Mouse (Mus musculus): Measurements from ENCODE around the gene Fstl3. TPM values are rescaled to one million over a fixed set of nuclear protein-coding genes. Genes with fewer than 3 reads are reported as not detected.

The Fstl3 gene
- 22.6 and 26.7 TPM in 2 replicates for polyA plus RNA-seq (2015; fragmentation: Nextera tagmentation; extraction: Ambion mirVana)

- H3K27ac ChIP-seq (ENCODE audit: low read length): peak within 1 kb of the TSS; percentile 75
- peaks cover 4% of the 10 kb centered on the region; the same call in 1 of the 2 replicates for H3K27me3 ChIP-seq (ENCODE audit: control insufficient read depth, insufficient read depth, low read length)
- peak within 1 kb of the TSS; percentile 77 for H3K9ac ChIP-seq (ENCODE audit: low read length)
- H3K4me3 ChIP-seq (ENCODE audit: low read length): peak within 1 kb of the TSS; percentile 56
- ATAC-seq (replicated peaks; ENCODE audit: extremely low read depth, insufficient read depth, low FRiP score): no peak
- peaks cover 7% of the 10 kb centered on the region; the same call in 1 of the 2 replicates for H3K9me3 ChIP-seq (replicated peaks; ENCODE audit: control insufficient read depth, low read length)
- peak within 1 kb of the TSS; percentile 73 for H3K4me2 ChIP-seq (ENCODE audit: low read depth, low read length)
- WGBS: 2% methylated on average over 38 of the region's 39 CpGs
- no peaks in the 10 kb centered on the region for H3K36me3 ChIP-seq (ENCODE audit: control insufficient read depth, insufficient read depth)
- H3K4me1 ChIP-seq (ENCODE audit: control insufficient read depth, insufficient read depth, low read length): peaks cover 26% of the 10 kb centered on the region
Observed at GRCm38 (mm10) chr10:79777103-79777531, at the start of gene Fstl3. TSS of gene Fstl3 (plus strand) at chr10:79777272.

- Histone ChIP-seq H3K36me3 (ENCODE audit: control insufficient read depth, insufficient read depth) (no peaks in the 10 kb centered on the region), H3K27me3 (ENCODE audit: control insufficient read depth, insufficient read depth, low read length) (no peaks in the 10 kb centered on the region), H3K9ac (ENCODE audit: low read length) (no peak overlapping the region), H3K4me1 (ENCODE audit: control insufficient read depth, insufficient read depth, low read length) (peaks cover 3% of the 10 kb centered on the region; the same call in 1 of the 2 replicates), H3K27ac (ENCODE audit: low read length) (no peak overlapping the region), H3K4me3 (ENCODE audit: low read length) (no peak overlapping the region), H3K9me3 (replicated peaks; ENCODE audit: control insufficient read depth, low read length) (no peaks in the 10 kb centered on the region), H3K4me2 (ENCODE audit: low read depth, low read length) (no peak overlapping the region)
- no peak for ATAC-seq (replicated peaks; ENCODE audit: extremely low read depth, insufficient read depth, low FRiP score)
- 64% methylated on average over 28 of the region's 28 CpGs for WGBS
Observed at GRCm38 (mm10) chr10:79728323-79729249, 48.5 kb upstream of the Fstl3 start.

GRCm38 (mm10) chr10:79729357-79729965 is 47.6 kb upstream of the Fstl3 start:
- 46% methylated on average over 13 of the region's 13 CpGs for WGBS
- no peak overlapping the region for H3K27ac ChIP-seq (ENCODE audit: low read length)
- ATAC-seq (replicated peaks; ENCODE audit: extremely low read depth, insufficient read depth, low FRiP score): peak; percentile 63; the same call in 1 of the 2 replicates
- peaks cover 4% of the 10 kb centered on the region; the same call in 1 of the 2 replicates for H3K36me3 ChIP-seq (ENCODE audit: control insufficient read depth, insufficient read depth)
- no peaks in the 10 kb centered on the region for H3K9me3 ChIP-seq (replicated peaks; ENCODE audit: control insufficient read depth, low read length)
- H3K4me1 ChIP-seq (ENCODE audit: control insufficient read depth, insufficient read depth, low read length): peaks cover 3% of the 10 kb centered on the region; the same call in 1 of the 2 replicates
- H3K27me3 ChIP-seq (ENCODE audit: control insufficient read depth, insufficient read depth, low read length): no peaks in the 10 kb centered on the region
- H3K4me2 ChIP-seq (ENCODE audit: low read depth, low read length): no peak overlapping the region
- H3K9ac ChIP-seq (ENCODE audit: low read length): no peak overlapping the region
- H3K4me3 ChIP-seq (ENCODE audit: low read length): peak overlapping the region; percentile 2; the same call in 1 of the 2 replicates

GRCm38 (mm10) chr10:79732500-79732899 is 44.6 kb upstream of the Fstl3 start:
- peaks cover 3% of the 10 kb centered on the region; the same call in 1 of the 2 replicates for H3K4me1 ChIP-seq (ENCODE audit: control insufficient read depth, insufficient read depth, low read length)
- no peak overlapping the region for H3K9ac ChIP-seq (ENCODE audit: low read length)
- 100% methylated on average over 1 of the region's 1 CpGs for WGBS
- H3K9me3 ChIP-seq (replicated peaks; ENCODE audit: control insufficient read depth, low read length): peaks cover 17% of the 10 kb centered on the region
- H3K4me3 ChIP-seq (ENCODE audit: low read length): no peak overlapping the region
- no peak overlapping the region for H3K4me2 ChIP-seq (ENCODE audit: low read depth, low read length)
- peaks cover 7% of the 10 kb centered on the region for H3K27me3 ChIP-seq (ENCODE audit: control insufficient read depth, insufficient read depth, low read length)
- peaks cover 31% of the 10 kb centered on the region for H3K36me3 ChIP-seq (ENCODE audit: control insufficient read depth, insufficient read depth)
- no peak for ATAC-seq (replicated peaks; ENCODE audit: extremely low read depth, insufficient read depth, low FRiP score)
- H3K27ac ChIP-seq (ENCODE audit: low read length): no peak overlapping the region

- H3K36me3 ChIP-seq (ENCODE audit: control insufficient read depth, insufficient read depth): peaks cover 45% of the 10 kb centered on the region
- 78% methylated on average over 15 of the region's 15 CpGs for WGBS
- no peak overlapping the region for H3K4me3 ChIP-seq (ENCODE audit: low read length)
- ATAC-seq (replicated peaks; ENCODE audit: extremely low read depth, insufficient read depth, low FRiP score): no peak
- H3K9ac ChIP-seq (ENCODE audit: low read length): no peak overlapping the region
- H3K4me2 ChIP-seq (ENCODE audit: low read depth, low read length): no peak overlapping the region
- peaks cover 29% of the 10 kb centered on the region for H3K9me3 ChIP-seq (replicated peaks; ENCODE audit: control insufficient read depth, low read length)
- H3K27ac ChIP-seq (ENCODE audit: low read length): no peak overlapping the region
- H3K27me3 ChIP-seq (ENCODE audit: control insufficient read depth, insufficient read depth, low read length): peaks cover 7% of the 10 kb centered on the region
- H3K4me1 ChIP-seq (ENCODE audit: control insufficient read depth, insufficient read depth, low read length): peaks cover 3% of the 10 kb centered on the region; the same call in 1 of the 2 replicates
Observed at GRCm38 (mm10) chr10:79733847-79734246, 43.2 kb upstream of the Fstl3 start.

GRCm38 (mm10) chr10:79735361-79735760 is 41.7 kb upstream of the Fstl3 start:
- no peaks in the 10 kb centered on the region for H3K4me1 ChIP-seq (ENCODE audit: control insufficient read depth, insufficient read depth, low read length)
- ATAC-seq (replicated peaks; ENCODE audit: extremely low read depth, insufficient read depth, low FRiP score): no peak
- no peak overlapping the region; the same call in 1 of the 2 replicates for H3K4me3 ChIP-seq (ENCODE audit: low read length)
- peak overlapping the region; percentile 25; the same call in 1 of the 2 replicates for H3K4me2 ChIP-seq (ENCODE audit: low read depth, low read length)
- no peak overlapping the region for H3K27ac ChIP-seq (ENCODE audit: low read length)
- peaks cover 7% of the 10 kb centered on the region for H3K27me3 ChIP-seq (ENCODE audit: control insufficient read depth, insufficient read depth, low read length)
- 29% methylated on average over 46 of the region's 52 CpGs for WGBS
- H3K36me3 ChIP-seq (ENCODE audit: control insufficient read depth, insufficient read depth): peaks cover 60% of the 10 kb centered on the region
- no peak overlapping the region for H3K9ac ChIP-seq (ENCODE audit: low read length)
- H3K9me3 ChIP-seq (replicated peaks; ENCODE audit: control insufficient read depth, low read length): peaks cover 44% of the 10 kb centered on the region

GRCm38 (mm10) chr10:79736706-79737105 is 40.4 kb upstream of the Fstl3 start:
- peaks cover 7% of the 10 kb centered on the region for H3K27me3 ChIP-seq (ENCODE audit: control insufficient read depth, insufficient read depth, low read length)
- H3K36me3 ChIP-seq (ENCODE audit: control insufficient read depth, insufficient read depth): peaks cover 73% of the 10 kb centered on the region
- no peak overlapping the region for H3K27ac ChIP-seq (ENCODE audit: low read length)
- H3K4me1 ChIP-seq (ENCODE audit: control insufficient read depth, insufficient read depth, low read length): no peaks in the 10 kb centered on the region
- no peak overlapping the region for H3K4me3 ChIP-seq (ENCODE audit: low read length)
- no peak overlapping the region for H3K9ac ChIP-seq (ENCODE audit: low read length)
- no peak overlapping the region for H3K4me2 ChIP-seq (ENCODE audit: low read depth, low read length)
- peaks cover 46% of the 10 kb centered on the region for H3K9me3 ChIP-seq (replicated peaks; ENCODE audit: control insufficient read depth, low read length)
- ATAC-seq (replicated peaks; ENCODE audit: extremely low read depth, insufficient read depth, low FRiP score): no peak
- 80% methylated on average over 14 of the region's 14 CpGs for WGBS

GRCm38 (mm10) chr10:79738259-79738658 is 38.8 kb upstream of the Fstl3 start:
- WGBS: 91% methylated on average over 10 of the region's 10 CpGs
- Histone ChIP-seq H3K9ac (ENCODE audit: low read length) (no peak overlapping the region), H3K4me2 (ENCODE audit: low read depth, low read length) (no peak overlapping the region), H3K4me3 (ENCODE audit: low read length) (no peak overlapping the region), H3K27ac (ENCODE audit: low read length) (no peak overlapping the region), H3K36me3 (ENCODE audit: control insufficient read depth, insufficient read depth) (peaks cover 84% of the 10 kb centered on the region), H3K9me3 (replicated peaks; ENCODE audit: control insufficient read depth, low read length) (peaks cover 46% of the 10 kb centered on the region), H3K4me1 (ENCODE audit: control insufficient read depth, insufficient read depth, low read length) (no peaks in the 10 kb centered on the region), H3K27me3 (ENCODE audit: control insufficient read depth, insufficient read depth, low read length) (peaks cover 7% of the 10 kb centered on the region)
- ATAC-seq (replicated peaks; ENCODE audit: extremely low read depth, insufficient read depth, low FRiP score): no peak

All from heart, embryonic 16.5 days (tissue).